Mouse (Mus musculus) right cerebral cortex, postnatal 25 days (tissue): ENCODE measurements around the gene Stk26.

Source experiments
- DNase-seq: peaks from one replicate; pipeline ENCODE4 v3.0.0; 2022

Stk26 gene

GRCm38 (mm10) chrX:50926893-50927545, 86.2 kb downstream of the Stk26 start:
- no peak for DNase-seq

GRCm38 (mm10) chrX:50930309-50930708, 89.5 kb downstream of the Stk26 start:
- DNase-seq = no peak

- DNase-seq = no peak
These were observed 96.3 kb downstream of the Stk26 start for GRCm38 (mm10) chrX:50937117-50937516.

- DNase-seq = no peak
These were observed 101.8 kb downstream of the Stk26 start, which contains the start of gene Frmd7 for GRCm38 (mm10) chrX:50942610-50943009. Gene Frmd7, minus strand, starts transcription at chrX:50942710.
